Mouse (Mus musculus): Measurements from ENCODE around the gene Mettl26.

Gene Mettl26

DNA sequence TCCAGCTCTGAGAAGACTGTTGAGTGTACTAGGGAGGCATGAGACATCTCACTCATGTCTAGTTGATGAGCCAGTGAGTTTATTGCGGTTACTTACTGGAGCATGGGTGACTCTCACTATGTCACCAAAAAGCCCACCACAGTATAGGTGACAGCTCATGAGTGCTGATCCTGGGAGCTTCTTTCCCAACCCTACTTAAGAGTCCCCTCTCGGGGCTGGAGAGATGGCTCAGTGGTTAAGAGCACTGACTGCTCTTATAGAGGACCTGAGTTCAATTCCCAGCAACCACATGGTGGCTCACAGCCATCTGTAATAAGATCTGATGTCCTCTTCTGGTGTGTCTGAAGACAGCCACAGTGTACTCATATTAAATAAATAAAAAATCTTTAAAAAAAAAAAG is 4.9 kb upstream of the Mettl26 start:
- DNase-seq = no peak

DNA sequence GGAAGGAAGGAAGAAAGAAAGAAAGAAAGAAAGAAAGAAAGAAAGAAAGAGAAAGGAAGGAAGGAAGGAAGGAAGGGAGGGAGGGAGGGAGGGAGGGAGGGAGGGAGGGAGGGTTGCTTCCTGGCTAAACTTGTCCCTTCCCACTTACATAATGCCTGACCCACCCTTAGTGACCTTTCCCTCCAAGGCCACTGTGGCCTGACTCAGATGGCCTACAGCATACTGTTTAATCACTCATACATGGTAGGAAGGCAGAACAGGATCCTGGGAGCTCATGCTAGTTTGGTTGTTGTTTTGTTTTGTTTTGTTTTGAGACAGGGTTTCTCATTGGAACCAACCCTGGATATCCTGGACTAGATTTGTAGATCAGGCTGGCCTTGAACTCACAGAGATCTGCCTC is 3.3 kb upstream of the Mettl26 start:
- DNase-seq = peak in 1 of 2 experiments; percentile 19

DNA sequence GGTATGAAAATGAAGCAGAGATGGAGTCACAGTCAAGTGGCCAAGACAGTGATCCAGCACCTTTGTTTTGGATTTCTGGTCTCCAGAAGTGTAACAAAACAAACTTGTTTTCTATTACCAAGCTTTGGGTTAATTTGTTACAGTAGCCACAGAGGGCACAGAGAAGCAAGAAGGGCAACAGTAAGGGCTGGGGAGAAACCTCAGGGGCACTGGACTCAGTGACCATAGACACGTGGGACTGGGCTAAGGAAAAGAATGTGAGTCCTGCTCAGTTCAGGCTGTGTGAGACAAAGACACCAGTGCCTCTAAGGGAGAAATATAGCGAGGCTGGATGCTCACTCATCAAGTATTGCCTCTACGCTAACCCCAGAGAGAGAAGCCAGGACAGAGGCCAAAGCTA is 2.2 kb upstream of the Mettl26 start:
- DNase-seq = peak in 1 of 2 experiments; percentile 67

DNA sequence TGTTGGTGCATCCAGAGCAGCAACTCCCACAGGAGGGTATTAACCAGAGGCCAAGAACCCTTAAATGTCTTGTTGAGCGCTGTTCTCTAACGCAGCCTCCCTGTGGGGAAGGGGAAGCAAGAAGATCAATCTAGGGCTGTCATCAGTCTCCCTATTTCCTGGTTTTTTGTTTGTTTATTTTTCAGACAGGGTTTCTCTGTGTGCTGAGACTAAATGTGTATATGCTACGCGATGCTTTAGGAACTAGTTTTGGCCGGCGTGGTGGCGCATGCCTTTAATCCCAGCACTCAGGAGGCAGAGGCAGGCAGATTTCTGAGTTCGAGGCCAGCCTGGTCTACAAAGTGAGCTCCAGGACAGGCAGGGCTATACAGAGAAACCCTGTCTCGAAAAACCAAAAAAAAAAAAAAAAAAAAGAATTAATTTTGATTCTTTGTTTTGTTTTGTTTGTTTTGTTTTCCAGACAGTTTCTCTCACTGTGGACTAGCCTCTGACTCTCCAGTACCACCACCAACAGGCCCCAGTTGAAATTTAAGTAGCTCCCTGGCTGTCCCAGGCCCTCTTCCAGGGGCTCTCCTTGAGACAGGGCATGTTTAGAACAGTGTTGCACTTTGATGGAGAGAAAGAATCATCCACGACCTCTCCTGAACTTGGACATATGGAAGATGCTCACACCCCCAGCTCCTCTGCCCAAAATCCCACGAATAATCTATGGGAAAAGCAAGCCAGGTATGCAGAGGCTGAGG is 1.3 kb upstream of the Mettl26 start:
- DNase-seq = no peak

DNA sequence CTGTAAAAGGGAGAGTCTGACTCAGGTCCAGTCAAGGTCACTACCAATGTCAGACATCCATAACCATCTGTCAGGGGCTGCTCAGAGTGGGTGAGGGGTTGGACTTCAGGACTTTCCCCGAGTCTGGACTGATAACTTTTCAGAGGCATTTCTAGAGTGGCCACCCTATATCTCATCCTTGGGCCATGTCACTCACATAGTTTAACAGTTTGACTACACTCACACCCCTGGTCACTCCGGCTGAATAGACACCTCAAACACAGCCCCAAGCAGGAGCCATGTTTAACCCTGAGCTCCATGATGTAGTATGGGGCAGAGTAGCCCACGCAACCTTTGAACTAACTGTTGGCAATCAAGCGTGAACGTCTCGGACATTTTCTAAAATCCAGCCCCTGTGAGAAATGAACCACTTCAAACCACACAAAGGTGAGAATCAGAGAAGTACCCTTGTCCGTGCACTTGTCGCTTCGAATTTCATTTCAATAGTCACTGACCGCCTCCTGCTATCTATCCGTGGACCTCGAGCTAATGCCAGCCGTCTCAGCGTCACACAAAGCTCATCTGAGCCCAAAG is 640 bp upstream of the Mettl26 start:
- peak in 1 of 2 experiments; percentile 66 for DNase-seq

DNA sequence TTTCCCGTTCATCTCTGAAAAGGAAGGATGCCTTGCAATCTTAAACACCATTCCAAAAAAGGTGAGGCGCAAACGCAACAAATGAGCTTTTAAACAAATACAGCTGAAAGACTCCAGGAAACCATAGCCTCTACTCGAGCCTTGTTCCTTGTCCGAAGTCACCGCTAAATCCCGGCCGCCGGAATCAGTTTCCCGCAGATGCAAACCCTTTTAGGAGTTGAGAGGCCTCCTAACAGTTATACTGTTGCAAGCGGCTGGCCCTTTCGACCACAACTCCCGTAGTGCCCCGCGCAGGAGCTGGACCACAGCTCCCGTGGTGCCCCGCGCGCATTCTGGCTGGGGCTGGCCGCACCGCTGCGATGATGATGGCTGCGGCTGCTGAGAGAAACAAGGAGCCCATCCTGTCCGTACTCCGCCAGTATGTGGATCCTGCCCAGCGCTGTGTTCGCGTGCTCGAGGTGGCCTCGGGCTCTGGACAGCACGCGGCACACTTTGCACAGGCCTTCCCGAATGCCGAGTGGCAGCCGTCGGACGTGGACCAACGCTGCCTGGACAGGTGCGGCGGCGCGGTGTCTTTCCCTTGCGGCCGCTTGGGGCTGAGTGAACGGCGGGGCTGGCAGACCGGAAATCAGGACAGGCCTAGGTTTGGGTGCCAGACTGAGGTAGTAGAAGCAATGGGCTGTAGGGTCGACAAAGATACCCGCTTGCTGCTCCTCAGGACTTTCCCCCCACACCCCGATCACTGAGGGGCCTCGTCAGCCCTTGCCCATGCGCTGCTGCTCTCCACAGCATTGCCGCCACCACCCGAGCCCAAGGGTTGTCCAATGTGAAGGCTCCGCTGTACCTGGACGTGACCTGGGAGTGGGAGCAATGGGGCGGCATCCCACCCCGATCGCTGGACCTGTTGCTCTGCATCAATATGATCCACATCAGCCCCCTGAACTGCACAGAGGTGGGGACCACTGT is 580 bp downstream of the Mettl26 start:
- DNase-seq = peak; percentile 85 to 90

DNA sequence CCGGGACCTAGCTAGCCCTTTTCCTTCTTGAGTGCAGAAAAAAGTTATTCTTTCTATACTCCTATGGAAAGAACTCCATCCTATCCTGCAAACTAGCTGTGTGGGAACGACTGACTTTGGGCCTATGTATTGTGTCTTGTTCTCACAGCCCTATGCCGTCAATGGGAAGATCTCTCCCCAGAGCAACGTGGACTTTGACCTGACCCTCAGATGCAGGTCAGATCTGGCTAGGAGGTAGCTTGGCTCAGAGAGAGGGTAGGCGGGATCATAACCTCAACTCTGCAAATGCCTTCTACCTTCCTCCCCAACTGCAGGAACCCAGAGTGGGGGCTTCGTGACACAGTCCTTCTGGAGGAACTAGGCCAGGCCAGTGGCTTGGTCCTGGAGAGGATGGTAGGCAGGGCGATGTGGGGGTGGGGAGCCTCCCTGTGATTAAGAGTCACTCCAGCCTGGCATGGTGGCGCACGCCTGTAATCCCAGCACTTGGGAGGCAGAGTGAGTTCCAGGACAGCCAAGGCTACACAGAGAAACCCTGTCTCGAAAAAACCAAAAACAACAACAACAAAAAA is 1.6 kb downstream of the Mettl26 start:
- DNase-seq = peak; percentile 81 to 83

DNA sequence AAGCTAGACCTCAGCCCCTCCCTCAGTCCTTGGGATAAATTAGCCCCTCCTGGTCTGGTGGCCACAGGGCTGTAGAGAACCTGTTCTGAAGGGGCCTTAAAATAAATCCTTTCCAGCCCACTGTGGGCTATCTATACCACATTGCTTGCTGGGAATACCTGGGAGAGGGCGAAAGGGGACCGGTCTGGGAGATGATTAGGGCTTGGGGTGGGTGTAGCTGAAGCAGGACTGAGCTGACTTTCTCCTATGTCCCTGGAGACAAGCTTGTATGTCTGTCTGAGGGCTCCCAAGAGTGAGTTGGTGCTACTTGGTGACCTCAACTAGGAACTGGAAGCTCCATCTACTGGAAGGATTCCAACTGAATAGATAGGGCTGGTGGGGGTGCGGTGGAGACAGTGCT is 2.2 kb downstream of the Mettl26 start:
- no peak for DNase-seq

DNA sequence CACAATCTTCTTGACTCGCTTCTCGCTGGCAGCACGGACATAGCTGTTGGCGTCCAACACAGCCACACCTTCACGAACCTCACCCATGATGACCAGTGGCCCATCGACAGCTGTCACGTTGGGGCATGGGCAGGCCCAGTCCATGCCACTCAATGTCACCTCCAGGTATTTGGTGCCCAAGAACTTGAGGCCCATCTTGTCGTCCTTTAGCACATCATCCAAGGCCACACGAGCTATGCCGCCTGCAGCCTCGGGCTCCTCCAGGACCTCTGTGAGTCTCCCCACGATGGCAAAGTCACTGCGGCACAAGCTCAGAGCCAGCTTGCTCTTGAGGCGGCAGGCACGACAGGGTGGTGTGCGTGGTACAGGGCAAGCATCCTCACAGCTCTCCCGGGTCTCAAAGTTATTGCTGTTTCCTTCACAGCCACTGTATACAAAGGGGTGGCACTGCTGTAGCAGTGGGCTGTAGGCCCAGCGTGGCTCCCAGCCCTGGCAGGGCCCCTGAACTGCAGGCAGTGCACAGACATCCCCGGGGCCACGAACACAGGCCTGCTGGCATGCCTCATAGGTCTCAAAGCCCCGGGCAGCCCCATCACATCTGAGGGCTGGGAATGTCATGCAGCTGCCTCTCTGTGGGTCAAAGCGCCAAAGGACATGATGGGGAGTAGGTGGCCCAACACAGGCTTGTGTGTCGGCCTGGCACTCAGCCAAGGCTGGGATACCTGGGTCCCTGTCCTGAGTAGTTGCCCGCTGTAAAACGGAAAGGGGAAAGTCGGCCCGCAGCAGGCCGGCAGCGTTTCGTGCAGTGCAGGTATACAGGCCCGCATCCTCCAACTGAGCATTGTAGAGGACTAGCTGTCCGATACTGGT is 3.1 kb downstream of the Mettl26 start:
- DNase-seq = peak in 1 of 2 experiments; percentile 23

DNA sequence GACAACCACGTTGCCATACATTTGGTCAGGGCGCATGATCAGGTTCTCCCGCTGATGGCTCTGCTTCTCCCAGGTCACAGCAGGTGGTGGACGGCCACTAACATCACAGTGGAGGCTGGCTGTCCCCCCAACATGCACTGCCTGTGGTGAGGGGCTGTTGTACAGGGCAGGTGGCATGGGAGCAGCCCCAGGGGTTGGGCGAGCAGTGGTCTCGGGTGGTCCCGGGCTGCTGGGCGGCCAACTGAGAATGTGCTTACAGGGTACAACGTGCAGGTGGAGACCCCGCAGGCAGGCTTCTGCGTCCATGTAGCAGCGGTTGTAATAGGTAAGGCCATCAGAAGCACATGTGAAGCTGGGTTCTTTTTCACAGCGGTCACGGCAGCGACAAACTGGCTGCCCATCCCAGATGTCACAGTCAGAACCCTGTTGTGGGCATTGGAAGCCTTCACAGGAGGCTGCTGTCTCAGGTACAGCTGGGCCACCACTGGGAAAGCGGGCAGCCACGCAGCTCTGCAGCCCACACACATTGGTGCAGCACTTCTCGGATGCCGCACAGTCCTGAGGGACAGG is 3.8 kb downstream of the Mettl26 start:
- DNase-seq = peak in 1 of 2 experiments; percentile 13

DNA sequence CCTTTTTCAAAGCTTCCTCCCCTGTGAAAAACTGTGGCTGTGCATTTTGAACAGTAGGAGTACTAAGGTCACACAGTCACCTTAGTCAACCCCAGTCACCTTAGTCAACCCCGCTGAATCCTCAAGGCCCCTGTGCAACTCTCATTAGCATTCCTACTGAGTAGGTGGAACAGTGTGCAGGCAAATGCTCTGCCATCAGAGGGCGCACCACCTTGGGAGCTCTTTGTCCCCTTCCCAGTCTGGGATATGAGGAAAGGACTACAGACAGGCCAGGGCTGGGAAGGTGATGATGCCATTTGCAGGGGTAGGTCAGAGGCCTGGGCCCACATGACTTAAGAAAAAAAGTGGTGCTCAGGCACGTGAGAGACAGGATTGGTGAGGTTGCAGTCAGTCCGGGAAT is 4.4 kb downstream of the Mettl26 start:
- peak; percentile 85 to 88 for DNase-seq

DNA sequence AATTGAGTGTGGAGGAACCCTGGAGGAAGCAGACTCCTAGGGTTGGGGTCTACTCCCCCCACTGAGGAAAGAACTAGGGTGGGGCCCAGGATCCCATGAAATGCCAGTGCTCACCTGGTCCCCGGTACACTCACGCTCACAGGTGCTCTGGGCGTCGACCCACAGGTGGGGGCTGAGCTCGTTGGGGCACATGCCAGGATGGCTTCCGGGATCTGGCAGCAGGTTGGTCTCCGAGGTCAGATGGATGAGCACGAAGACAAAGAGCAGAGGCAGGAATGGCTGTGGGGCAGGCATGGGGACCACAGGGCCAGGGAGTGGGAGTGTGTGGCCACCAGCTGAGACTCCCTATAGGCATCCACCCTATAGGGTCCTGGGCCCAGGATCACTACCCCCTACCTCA is 4.9 kb downstream of the Mettl26 start:
- no peak for DNase-seq

DNA sequence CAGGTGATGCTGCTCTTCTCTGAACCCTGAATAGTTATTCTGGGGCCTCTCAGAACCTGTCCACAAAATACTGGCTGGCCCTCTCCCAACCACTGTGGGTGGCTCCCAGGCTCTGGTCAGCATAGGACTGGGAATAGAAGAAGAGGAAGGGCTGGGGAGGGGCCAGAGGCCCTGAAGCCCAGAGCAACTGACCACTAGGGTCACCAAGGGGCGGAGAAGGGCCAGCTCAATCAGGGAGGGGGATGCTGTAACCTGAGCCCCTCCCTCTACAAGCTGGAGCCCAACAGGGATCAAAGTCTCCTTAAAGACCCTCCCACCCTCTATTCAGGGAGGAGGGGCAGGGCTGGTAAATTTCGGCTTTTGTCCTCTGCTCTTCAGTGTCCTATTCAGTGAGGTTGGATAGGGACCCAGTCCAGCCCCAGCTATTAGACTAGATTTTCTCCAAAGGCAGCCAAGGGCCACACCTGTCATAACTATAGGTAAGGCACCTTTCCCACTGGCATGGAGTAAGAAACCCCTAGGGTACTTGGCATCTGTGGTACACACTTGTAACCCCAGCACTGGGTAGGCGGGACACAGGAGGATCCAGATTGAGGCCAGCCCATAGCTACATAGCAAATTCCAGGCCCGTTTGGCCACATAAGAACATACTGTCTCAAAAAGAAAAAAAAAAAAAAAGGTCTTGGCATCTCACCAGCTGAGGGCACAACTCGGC is 5.5 kb downstream of the Mettl26 start, which contains the start of gene Wfikkn1:
Gene Wfikkn1, minus strand, starts transcription at position 663 of the 715 bp plus-strand sequence.
- peak in 1 of 2 experiments; percentile 15 for DNase-seq

DNA sequence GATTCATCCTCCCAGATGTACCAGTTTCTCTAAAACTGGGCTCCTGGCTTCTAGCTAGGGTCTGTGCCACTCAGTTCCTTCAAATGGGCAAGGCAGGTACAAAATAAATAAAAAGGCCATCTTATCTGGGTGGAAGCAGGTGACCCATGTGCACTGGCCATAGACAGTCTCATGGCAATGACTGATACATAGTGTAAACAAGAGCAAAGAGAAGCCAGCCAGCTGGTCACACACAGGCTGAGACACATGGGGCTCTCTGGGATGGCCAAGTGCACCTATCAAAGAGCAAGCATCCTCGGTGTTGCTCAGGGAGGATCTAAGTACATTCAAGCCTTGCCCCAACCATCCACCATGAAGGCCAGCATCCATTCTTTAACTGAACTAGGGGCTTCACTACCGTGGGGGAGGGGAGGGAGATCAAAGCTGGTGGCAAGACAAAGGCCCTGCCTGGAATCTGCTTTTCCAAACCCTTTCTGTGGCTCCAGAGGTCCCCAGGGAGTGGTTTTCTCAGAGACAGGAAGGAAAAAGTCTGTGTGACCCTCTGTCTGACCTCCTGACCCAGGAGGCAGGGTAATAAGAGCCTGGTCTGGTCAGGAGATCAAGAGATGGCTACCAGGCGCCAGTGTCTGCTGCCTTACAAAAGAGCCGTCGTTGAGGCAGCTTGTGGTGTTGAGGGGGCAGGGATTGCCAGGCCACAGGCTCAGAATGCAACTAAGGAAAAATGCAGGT is 6.2 kb downstream of the Mettl26 start:
- peak in 1 of 2 experiments; percentile 36 for DNase-seq

DNA sequence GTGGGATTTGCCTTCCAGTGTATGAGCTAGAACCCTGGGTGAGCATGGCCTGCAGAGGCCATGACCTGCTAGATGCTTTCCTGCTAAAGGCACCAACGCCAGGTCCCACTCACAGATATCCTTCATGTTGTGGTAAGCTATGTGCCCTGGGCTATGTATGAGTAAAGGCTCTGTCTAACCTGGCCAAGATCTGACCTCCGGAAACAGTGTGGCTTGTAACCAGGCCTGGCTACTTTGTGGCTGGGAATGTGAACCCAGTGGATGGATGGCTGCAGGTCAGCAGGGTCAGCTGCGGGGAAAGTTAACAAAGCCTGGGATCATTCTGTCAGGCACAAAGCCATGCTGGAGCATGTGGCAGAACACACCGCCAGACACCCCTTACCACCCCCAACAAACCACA is 6.8 kb downstream of the Mettl26 start:
- no peak for DNase-seq

DNA sequence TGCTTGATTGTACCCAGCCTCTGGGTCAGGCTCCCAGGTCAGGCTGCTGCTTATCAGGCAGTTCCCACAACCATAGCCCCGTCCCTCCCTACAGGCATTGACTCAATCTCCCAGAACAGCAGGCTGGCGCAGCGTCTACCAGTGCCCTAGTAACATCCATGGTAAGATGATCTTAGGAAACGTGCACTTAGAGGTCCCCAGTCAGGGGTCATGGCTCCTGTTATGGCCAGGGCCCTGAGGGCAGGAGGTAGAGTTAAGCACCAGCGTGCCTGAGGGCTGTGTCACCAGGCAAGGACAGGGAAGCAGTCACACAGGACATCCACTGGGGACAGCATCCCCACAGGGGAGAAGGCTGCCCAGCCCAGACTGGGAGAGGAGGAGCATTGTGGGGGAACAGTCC is 7.4 kb downstream of the Mettl26 start:
- no peak for DNase-seq

DNA sequence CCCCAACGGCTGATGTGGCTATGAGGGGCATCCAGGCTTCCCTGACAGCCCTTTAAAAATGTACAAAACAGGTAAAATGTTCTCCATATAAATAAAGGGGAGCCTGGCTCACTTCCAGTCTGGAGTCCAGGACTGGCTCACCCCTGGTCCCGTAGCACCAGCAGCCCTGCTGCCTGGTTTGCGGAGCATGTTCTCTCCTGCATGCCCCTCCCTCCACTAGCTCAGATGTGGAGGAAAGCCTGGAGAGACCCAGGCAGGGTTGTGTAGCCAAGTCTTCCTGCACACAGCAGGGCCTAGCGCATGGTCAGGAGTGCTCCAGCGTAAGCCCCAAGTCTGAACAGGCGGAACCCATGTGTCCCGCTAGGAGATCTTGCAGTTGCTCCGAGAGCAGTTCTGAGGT is 8.4 kb downstream of the Mettl26 start:
- DNase-seq = no peak

DNA sequence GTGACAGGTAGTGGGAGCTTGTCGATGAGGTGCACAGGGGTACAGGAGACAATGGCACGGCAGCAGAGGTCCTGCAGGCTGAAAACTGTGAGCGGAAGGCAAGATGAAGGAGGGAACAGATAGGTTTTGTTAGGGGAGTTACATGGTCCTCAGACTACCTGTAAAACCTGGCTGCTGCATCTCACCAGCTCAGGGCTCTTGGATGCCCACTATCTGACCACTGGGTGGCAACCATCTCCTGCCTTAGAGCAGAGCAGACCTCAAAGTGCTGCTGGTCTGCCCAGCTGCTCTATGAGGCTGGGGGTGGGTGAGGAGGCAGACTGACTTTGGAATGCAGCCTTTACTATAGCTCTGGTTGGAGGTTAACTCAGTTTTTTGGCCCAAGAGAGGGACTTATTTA is 8.9 kb downstream of the Mettl26 start:
- no peak for DNase-seq

DNA sequence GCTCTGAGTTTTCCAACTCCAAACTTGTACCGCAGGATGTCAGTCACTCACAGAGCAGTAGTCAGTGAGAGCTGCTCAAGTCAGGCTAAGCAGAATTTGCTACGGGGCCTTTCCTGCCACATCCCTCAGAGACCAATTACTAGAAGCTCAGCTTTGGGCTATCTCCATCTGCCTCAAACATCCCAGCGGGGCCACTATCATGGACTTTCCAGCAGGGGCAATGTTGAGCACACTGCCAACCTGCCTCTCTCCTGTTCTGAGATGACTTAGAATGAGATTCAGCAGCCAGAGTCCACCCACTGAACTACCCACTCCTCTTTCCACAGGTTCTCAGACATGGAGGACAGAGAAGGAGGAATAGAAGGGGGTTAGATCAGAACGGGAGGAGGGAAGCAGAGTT is 10.8 kb downstream of the Mettl26 start:
- peak in 1 of 2 experiments; percentile 42 for DNase-seq

DNA sequence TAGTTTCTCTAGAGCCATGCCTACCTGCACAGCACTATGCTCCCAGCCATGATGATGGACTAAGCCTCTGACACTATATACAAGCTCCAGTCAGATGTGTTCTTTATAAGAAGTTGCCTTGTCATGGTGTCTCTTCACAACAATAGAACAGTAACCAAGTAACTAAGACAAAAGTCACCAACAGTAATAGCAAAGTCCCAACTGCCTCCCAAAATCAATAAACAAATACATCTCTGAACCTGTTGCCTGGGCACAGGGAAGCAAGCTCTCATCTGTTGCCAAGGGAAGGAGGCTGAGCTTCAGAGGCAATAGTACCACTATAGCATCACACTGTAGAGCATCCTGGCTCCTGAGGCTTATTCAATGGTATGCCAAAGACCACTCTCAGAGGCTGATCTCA is 11.9 kb downstream of the Mettl26 start:
- no peak for DNase-seq

Data from kidney, adult 8-10 months (tissue).